Mouse (Mus musculus) kidney, adult 2 months (tissue): Measurements from ENCODE around the gene Slc44a3.

ENCODE experiments used
- CTCF ChIP-seq: fragments of 200-500 bp; conservative IDR thresholded peaks from 2 replicates; pipeline ENCODE4 v1.5.1; 2011; ENCODE audit warnings: low read depth, mild to moderate bottlenecking, control low read depth, low read length, moderate library complexity, mixed read lengths; ENCODE audit not compliant: insufficient read depth, insufficient read length
- POLR2A ChIP-seq: fragments of 200-500 bp; IDR thresholded peaks from one replicate; pipeline ENCODE4 v1.6.1; 2011; ENCODE audit warnings: low read depth, low read length, control low read depth

GRCm38 (mm10) chr3:121571491-121571890 lies 39.3 kb upstream of the Slc44a3 start:
- TF ChIP-seq CTCF: no peak
- TF ChIP-seq POLR2A: no peak
